Mouse (Mus musculus): ENCODE measurements around the gene Gipr. TPM values are rescaled to one million over a fixed set of nuclear protein-coding genes. Genes with fewer than 3 reads are reported as not detected.

Gipr gene
- polyA plus RNA-seq, 1 experiment from 2014 or later = 4.8 TPM

- ATAC-seq = 0 out of 2 replicates have a peak, but pooled peaks have one; percentile 21
- Histone ChIP-seq H3K4me2 (ENCODE audit: low read length) (peak overlapping the region; percentile 11; the same call in 1 of the 2 replicates), H3K9me3 (replicated peaks; ENCODE audit: control insufficient read depth, low read length) (no peaks in the 10 kb centered on the region), H3K4me1 (ENCODE audit: control insufficient read depth, insufficient read depth, low read length) (peaks cover 20% of the 10 kb centered on the region), H3K4me3 (ENCODE audit: low read depth, low read length) (no peak overlapping the region), H3K36me3 (ENCODE audit: control insufficient read depth, insufficient read depth, low read length) (peaks cover 27% of the 10 kb centered on the region), H3K27me3 (replicated peaks; ENCODE audit: control insufficient read depth, insufficient read depth, low read length) (peaks cover 10% of the 10 kb centered on the region), H3K27ac (ENCODE audit: low read depth, low read length) (peak overlapping the region; percentile 79; the same call in 1 of the 2 replicates), H3K9ac (ENCODE audit: low read length) (no peak overlapping the region)
- 40% methylated on average over 2 of the region's 2 CpGs for WGBS
- DNase-seq (ENCODE audit: low spot score) = peak; percentile 30
These were observed 18.3 kb upstream of the Gipr start for GRCm38 (mm10) chr7:19184250-19184649.

DNA sequence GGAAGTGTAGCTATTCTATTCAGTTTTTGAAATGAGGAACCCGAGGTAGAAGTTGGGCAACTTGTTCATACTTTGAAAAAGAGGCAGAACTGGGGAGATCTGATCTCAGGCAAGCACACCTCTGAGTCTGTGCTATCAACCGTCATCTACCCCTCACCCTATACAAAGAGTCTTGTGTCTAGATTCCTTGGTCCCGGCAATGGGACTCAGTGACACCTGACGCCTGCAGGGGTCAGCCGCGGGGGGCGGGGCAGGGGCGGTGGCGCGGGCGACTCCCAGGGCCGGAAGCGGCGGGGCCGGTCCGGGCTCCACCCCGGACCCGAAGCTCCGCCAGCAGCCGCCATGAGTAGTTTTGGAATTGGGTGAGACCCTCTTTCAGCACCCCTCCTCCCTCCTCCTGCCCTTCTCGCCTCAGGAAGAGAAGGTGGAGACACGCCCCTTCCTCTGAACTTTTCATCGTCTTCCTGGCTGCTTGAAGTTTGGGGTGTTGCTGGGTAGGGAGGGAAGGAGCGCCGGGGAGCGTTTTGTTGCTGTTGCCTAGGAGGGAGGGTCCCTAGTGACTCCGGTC lies 15.0 kb upstream of the Gipr start:
- DNase-seq (ENCODE audit: low spot score) (no peak), ATAC-seq (no peak)
- H3K36me3 ChIP-seq (ENCODE audit: control insufficient read depth, insufficient read depth, low read length) = peaks cover 18% of the 10 kb centered on the region
- H3K9me3 ChIP-seq (replicated peaks; ENCODE audit: control insufficient read depth, low read length) = no peaks in the 10 kb centered on the region
- H3K4me1 ChIP-seq (ENCODE audit: control insufficient read depth, insufficient read depth, low read length) = peaks cover 28% of the 10 kb centered on the region
- no peak overlapping the region for H3K27ac ChIP-seq (ENCODE audit: low read depth, low read length)
- 2% methylated on average over 21 of the region's 27 CpGs for WGBS
- H3K4me2 ChIP-seq (ENCODE audit: low read length) = peak overlapping the region; percentile 54
- H3K27me3 ChIP-seq (replicated peaks; ENCODE audit: control insufficient read depth, insufficient read depth, low read length) = peaks cover 25% of the 10 kb centered on the region
- H3K9ac ChIP-seq (ENCODE audit: low read length) = peak overlapping the region; percentile 54
- H3K4me3 ChIP-seq (ENCODE audit: low read depth, low read length) = peak overlapping the region; percentile 36

DNA sequence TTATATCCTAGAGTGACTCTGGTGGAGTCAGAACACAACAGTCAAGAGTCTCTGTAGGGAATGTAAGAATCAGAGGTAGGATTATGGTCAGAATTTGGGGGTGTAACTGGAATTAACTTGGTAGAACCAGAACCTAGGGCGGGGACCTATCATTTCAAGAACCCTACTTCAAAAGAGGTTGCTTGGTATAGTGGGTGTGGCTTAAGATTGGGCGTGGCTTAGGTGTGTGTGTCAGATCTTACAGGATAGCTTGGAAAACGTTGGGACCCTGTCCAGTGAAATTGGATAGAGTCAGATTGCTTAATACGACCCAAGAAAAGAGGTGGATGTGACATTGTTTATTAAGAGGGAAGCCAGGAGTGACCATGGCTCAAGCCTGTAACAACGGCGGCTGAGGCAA lies 14.0 kb upstream of the Gipr start:
- no peak for DNase-seq (ENCODE audit: low spot score)
- Histone ChIP-seq H3K9ac (ENCODE audit: low read length) (no peak overlapping the region; the same call in 1 of the 2 replicates), H3K4me1 (ENCODE audit: control insufficient read depth, insufficient read depth, low read length) (peaks cover 21% of the 10 kb centered on the region), H3K4me3 (ENCODE audit: low read depth, low read length) (no peak overlapping the region), H3K27me3 (replicated peaks; ENCODE audit: control insufficient read depth, insufficient read depth, low read length) (peaks cover 25% of the 10 kb centered on the region), H3K9me3 (replicated peaks; ENCODE audit: control insufficient read depth, low read length) (no peaks in the 10 kb centered on the region), H3K27ac (ENCODE audit: low read depth, low read length) (no peak overlapping the region), H3K4me2 (ENCODE audit: low read length) (0 out of 2 replicates have a peak overlapping the region, but pooled peaks have one; percentile 63), H3K36me3 (ENCODE audit: control insufficient read depth, insufficient read depth, low read length) (peaks cover 13% of the 10 kb centered on the region)
- 50% methylated on average over 6 of the region's 6 CpGs for WGBS
- no peak for ATAC-seq

- no peak for ATAC-seq
- Histone ChIP-seq H3K4me1 (ENCODE audit: control insufficient read depth, insufficient read depth, low read length) (peaks cover 14% of the 10 kb centered on the region; the same call in 1 of the 2 replicates), H3K27me3 (replicated peaks; ENCODE audit: control insufficient read depth, insufficient read depth, low read length) (peaks cover 25% of the 10 kb centered on the region), H3K4me2 (ENCODE audit: low read length) (peak overlapping the region; percentile 63), H3K27ac (ENCODE audit: low read depth, low read length) (no peak overlapping the region), H3K9me3 (replicated peaks; ENCODE audit: control insufficient read depth, low read length) (no peaks in the 10 kb centered on the region), H3K9ac (ENCODE audit: low read length) (peak overlapping the region; percentile 46; the same call in 1 of the 2 replicates), H3K36me3 (ENCODE audit: control insufficient read depth, insufficient read depth, low read length) (peaks cover 13% of the 10 kb centered on the region), H3K4me3 (ENCODE audit: low read depth, low read length) (peak overlapping the region; percentile 24)
- under 1% methylated on average over 32 of the region's 32 CpGs for WGBS
- peak; percentile 75 for DNase-seq (ENCODE audit: low spot score)
These were observed 13.2 kb upstream of the Gipr start for GRCm38 (mm10) chr7:19179173-19179572.

- Histone ChIP-seq H3K9me3 (replicated peaks; ENCODE audit: control insufficient read depth, low read length) (no peaks in the 10 kb centered on the region), H3K4me1 (ENCODE audit: control insufficient read depth, insufficient read depth, low read length) (peaks cover 14% of the 10 kb centered on the region; the same call in 1 of the 2 replicates), H3K36me3 (ENCODE audit: control insufficient read depth, insufficient read depth, low read length) (peaks cover 10% of the 10 kb centered on the region), H3K27ac (ENCODE audit: low read depth, low read length) (no peak overlapping the region), H3K4me2 (ENCODE audit: low read length) (peak overlapping the region; percentile 63), H3K4me3 (ENCODE audit: low read depth, low read length) (peak overlapping the region; percentile 62), H3K9ac (ENCODE audit: low read length) (no peak overlapping the region), H3K27me3 (replicated peaks; ENCODE audit: control insufficient read depth, insufficient read depth, low read length) (peaks cover 25% of the 10 kb centered on the region)
- DNase-seq (ENCODE audit: low spot score) = peak; percentile 75
- 6% methylated on average over 27 of the region's 27 CpGs for WGBS
- no peak for ATAC-seq
These were observed 12.6 kb upstream of the Gipr start for GRCm38 (mm10) chr7:19178443-19179092.

GRCm38 (mm10) chr7:19178035-19178434 lies 12.1 kb upstream of the Gipr start:
- Histone ChIP-seq H3K4me3 (ENCODE audit: low read depth, low read length) (peak overlapping the region; percentile 62; the same call in 1 of the 2 replicates), H3K27ac (ENCODE audit: low read depth, low read length) (no peak overlapping the region), H3K9ac (ENCODE audit: low read length) (no peak overlapping the region; the same call in 1 of the 2 replicates), H3K4me1 (ENCODE audit: control insufficient read depth, insufficient read depth, low read length) (peaks cover 14% of the 10 kb centered on the region; the same call in 1 of the 2 replicates), H3K27me3 (replicated peaks; ENCODE audit: control insufficient read depth, insufficient read depth, low read length) (peaks cover 25% of the 10 kb centered on the region), H3K9me3 (replicated peaks; ENCODE audit: control insufficient read depth, low read length) (no peaks in the 10 kb centered on the region), H3K4me2 (ENCODE audit: low read length) (peak overlapping the region; percentile 63), H3K36me3 (ENCODE audit: control insufficient read depth, insufficient read depth, low read length) (peaks cover 7% of the 10 kb centered on the region; the same call in 1 of the 2 replicates)
- DNase-seq (ENCODE audit: low spot score) (no peak), ATAC-seq (no peak)
- 4% methylated on average over 18 of the region's 18 CpGs for WGBS

DNA sequence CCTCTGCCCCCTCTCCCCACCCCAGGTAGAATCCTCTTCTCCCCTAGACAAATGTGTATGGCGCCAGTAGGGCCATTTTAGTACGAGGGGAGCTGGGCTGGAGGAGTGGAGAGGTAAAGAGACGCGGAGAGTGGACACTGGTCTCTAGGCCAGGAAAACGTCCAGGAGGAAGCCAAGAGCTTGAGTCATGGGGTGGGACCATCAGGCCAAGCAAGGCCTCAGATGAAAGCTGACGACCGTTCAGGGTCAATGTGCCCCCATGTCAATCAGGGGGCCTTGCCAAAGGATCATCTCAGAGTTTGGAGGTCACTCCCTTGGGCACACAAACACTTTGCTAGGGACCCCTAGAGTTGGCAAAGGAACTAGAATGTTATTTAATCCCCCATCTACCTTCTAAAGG lies 11.3 kb upstream of the Gipr start:
- peaks cover 3% of the 10 kb centered on the region; the same call in 1 of the 2 replicates for H3K36me3 ChIP-seq (ENCODE audit: control insufficient read depth, insufficient read depth, low read length)
- WGBS = 65% methylated on average over 7 of the region's 7 CpGs
- DNase-seq (ENCODE audit: low spot score) (no peak), ATAC-seq (no peak)
- H3K4me1 ChIP-seq (ENCODE audit: control insufficient read depth, insufficient read depth, low read length) = peaks cover 20% of the 10 kb centered on the region; the same call in 1 of the 2 replicates
- H3K27ac ChIP-seq (ENCODE audit: low read depth, low read length) = no peak overlapping the region
- peak overlapping the region; percentile 74; the same call in 1 of the 2 replicates for H3K9ac ChIP-seq (ENCODE audit: low read length)
- H3K4me3 ChIP-seq (ENCODE audit: low read depth, low read length) = peak overlapping the region; percentile 62
- no peaks in the 10 kb centered on the region for H3K9me3 ChIP-seq (replicated peaks; ENCODE audit: control insufficient read depth, low read length)
- H3K27me3 ChIP-seq (replicated peaks; ENCODE audit: control insufficient read depth, insufficient read depth, low read length) = peaks cover 25% of the 10 kb centered on the region
- H3K4me2 ChIP-seq (ENCODE audit: low read length) = peak overlapping the region; percentile 63

DNA sequence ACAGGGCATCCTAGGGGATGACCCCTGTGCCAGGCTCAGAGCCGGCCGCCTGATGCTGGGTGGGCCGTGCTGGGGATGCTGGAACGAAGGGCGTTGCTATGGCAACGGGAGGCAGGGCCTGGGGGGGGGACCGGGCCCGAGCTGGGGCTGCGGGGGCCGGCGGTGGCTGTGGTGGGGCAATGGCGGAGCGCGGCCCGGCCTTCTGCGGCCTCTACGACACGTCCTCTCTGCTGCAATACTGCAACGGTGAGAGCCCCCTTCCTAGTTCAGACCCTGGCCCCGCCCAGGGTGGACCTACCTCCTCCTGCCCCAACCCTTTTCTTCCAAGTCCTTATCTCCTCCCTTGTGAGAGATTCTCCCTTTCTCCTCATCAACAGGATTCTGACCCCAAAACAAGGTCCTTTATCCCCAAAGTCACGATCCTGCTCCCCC lies 10.6 kb upstream of the Gipr start:
- Histone ChIP-seq H3K4me1 (ENCODE audit: control insufficient read depth, insufficient read depth, low read length) (peaks cover 23% of the 10 kb centered on the region; the same call in 1 of the 2 replicates), H3K27me3 (replicated peaks; ENCODE audit: control insufficient read depth, insufficient read depth, low read length) (peaks cover 25% of the 10 kb centered on the region), H3K4me2 (ENCODE audit: low read length) (peak overlapping the region; percentile 63), H3K9me3 (replicated peaks; ENCODE audit: control insufficient read depth, low read length) (no peaks in the 10 kb centered on the region), H3K36me3 (ENCODE audit: control insufficient read depth, insufficient read depth, low read length) (0 out of 2 replicates have a peak, but pooled peaks cover 3% of the 10 kb centered on the region), H3K27ac (ENCODE audit: low read depth, low read length) (peak overlapping the region; percentile 52; the same call in 1 of the 2 replicates), H3K9ac (ENCODE audit: low read length) (peak overlapping the region; percentile 74), H3K4me3 (ENCODE audit: low read depth, low read length) (peak overlapping the region; percentile 62)
- WGBS = 2% methylated on average over 14 of the region's 21 CpGs
- no peak for DNase-seq (ENCODE audit: low spot score)
- ATAC-seq = peak; percentile 27
